Mouse (Mus musculus) monocyte, adult 5-6 weeks (primary cell): ENCODE data around the gene Slc25a43. TPM values are rescaled to one million over a fixed set of nuclear protein-coding genes. Genes with fewer than 3 reads are reported as not detected.
A peak's percentile ranks its signal among the peaks of the same experiment; 100 is the strongest.

Source experiments
- ATAC-seq: fragments of 153-309, 156-312 bp; replicated peaks from 2 replicates; pipeline ENCODE4 v1.8.0; 2017; ENCODE audit warnings: mild to moderate bottlenecking; ENCODE audit not compliant: low TSS enrichment, insufficient number of reproducible peaks, severe bottlenecking, poor library complexity, low FRiP score
- total RNA-seq: library from RNA; stranded (forward); fragments of 200-1000, 200-491, 200-594 nt; gene quantifications from 3 replicates; pipeline ENCODE4 v1.2.3, GENCODE M21; 2017

Gene Slc25a43
- 3.4 TPM in 1 of 3 replicates, not detected in the others for total RNA-seq

- no peak for ATAC-seq
Observed at GRCm38 (mm10) chrX:36743503-36744101, at the start of gene Slc25a43. TSS of gene Slc25a43 (plus strand) at chrX:36743659.

DNA sequence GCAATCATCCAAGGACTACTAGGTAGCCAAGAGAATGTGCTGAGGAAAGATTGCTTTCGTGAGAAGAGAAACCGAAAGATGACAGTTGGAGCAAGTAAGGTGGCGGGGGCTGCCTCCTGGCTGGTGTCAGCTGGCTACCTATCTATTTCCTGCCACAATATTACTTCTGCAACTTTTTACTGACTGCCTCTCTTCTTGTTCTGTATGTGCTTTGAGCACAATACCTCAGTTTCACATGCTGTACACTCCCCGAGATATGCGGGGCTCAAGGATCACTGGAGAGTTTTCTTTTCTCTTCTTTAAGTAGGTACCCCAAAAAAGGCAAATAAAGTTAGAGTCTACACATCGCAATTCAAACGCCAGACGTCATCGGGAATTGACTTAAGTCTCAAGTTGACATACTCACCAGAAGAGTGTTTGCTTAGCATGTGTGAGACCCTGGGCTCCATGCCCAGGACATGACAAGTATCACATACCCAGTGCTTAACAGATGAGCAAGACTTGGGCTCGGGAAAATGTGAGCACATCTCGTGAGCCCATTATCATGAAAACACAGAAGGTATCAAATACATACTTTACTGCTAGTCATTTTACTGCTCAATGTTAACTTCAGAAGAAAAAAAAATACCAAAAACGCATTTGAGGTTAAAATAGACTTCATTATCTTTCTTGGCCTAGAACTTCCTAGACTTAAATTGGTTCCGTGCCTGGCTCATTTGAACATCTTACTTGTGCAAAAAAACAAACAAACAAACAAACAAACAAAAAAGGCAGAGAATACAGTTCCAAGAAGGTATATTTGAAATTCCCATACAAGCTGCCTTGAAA, 3.1 kb upstream of the Slc25a43 start:
- ATAC-seq: no peak

DNA sequence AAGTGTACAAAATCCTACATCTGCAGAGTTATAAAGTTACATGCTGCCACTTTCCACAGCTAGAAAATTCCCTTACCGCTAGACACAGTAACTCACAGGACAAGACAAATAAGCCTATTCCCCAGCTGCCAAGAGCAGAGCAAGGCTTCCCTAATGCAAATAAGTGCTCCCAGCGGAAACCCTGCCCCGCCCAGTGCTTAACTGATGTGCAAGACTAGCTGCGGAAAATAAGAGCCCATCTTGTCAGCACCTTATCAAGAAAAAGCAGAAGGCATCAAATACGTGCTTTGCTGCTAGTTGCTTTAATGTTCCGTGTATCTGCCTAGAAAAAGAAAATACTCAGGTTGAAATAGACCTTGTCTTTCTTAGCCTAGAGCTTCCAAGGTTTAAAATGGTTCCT, 2.2 kb upstream of the Slc25a43 start:
- ATAC-seq: no peak

DNA sequence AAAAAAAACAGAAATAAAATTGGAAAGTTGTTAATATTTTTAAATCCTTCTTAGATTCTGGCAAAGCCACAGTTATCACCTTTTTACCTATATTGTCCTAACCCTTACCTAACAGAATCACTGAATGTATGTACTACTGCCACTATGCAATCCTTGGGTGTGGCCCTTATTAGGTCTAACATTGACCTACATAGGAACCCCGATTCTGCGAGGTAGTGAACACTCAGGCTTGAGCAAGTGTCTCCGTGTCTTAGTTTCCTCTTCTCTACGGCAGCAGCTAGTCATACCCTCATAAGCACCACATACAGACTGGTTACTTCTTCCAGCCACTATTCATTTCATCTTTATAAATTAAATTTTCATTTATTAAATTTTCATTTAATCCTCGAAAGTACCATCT, 715 bp upstream of the Slc25a43 start:
- no peak for ATAC-seq

DNA sequence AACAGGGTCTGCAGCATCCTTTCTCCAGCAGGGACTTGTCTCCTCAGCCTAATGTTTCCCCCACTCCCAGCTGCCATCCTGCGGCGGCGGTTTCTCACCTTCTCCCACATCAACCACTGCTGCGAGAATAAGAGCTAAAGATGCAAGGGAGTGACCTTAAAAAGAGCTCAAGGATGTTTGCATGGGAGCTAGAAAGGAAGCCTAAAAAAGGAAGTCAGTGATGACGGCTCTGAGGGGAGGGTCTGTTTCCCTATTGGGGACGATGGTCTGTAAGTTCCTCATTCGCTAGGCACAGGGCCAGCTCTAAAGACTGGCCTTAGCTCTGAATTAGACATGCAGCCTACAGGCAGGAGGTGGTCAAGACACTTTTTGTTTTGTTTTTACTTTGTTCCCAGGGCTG, 1.3 kb downstream of the Slc25a43 start:
- peak; percentile 99 for ATAC-seq

DNA sequence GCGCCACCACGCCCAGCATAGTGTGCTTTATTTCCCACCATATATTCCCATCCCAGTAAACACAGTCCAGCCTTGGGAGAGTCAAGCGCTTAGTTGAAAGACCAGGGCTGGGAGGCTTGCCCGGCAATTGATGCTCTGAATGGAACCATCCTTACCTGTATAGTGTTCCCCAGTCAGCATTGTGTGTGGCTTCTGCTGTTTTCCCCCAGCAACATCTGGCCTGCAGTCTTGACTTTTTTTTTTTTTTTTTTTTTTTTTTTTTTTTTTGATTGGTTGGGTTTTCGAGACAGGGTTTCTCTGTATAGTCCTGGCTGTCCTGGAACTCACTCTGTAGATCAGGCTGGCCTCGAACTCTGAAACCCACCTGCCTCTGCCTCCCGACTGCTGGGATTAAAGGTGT, 1.9 kb downstream of the Slc25a43 start:
- ATAC-seq: no peak

GRCm38 (mm10) chrX:36746789-36747188, 3.3 kb downstream of the Slc25a43 start:
- ATAC-seq: no peak

DNA sequence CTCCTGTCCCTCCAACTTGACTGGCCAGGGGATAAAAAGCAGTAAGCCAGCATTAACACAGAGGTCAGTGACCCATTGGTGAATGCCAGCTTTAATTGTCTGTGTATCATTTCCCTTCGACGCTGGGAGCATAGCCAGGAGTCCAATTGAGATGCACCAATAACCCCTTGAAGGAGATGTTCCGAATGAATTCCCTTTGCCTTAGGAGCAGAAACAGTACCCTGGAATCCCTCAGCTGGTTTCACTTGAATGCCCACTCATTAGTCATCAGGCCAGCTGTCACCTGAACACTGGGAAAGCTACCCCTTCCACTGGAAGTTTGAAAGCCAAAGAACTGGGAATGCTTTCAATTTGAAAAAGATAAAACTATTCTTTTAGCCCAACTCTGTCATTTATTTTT, 5.1 kb downstream of the Slc25a43 start:
- no peak for ATAC-seq

DNA sequence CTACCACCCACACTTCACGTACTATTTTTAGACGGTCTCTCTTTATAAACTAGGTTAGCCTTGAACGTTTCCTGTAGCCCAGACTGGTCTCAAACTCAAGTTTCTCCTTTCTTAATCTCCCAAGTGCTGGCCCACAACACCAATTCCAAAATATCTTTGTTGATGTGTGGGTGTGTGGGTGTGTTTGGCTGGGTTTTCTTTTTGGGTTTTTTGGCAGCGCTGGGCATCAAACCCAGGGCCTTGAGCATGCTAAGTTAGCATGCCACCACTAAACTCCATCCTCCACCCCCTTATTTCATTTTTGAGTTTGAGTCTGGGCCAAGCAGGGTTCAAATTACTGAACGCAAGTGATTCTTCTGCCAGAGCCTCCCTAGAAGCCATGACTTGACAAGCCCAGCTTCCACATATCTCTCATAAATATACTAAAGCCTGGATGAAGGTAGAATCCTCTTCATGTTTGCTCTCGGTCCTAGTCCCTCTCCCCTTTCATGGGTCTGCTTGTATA, 5.9 kb downstream of the Slc25a43 start:
- no peak for ATAC-seq

- no peak for ATAC-seq
Observed at GRCm38 (mm10) chrX:36750591-36750990, 7.1 kb downstream of the Slc25a43 start.

DNA sequence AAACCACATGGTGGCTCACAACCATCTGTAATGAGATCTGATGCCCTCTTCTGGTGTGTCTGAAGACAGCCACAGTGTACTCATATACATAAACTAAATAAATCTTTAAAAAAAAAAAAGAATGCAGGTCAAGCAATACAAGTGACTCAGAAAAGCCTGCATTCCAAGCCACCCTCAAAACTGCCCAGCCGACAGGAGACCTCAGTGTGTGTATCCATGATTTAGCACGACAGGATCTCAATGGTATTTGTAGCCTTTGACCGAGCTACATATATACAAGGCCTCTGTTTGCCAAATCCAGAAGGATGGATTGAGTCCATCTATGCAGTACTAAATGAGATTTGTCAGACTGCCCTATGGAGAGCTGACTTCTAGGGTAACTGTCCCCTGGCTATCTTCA, 9.1 kb downstream of the Slc25a43 start:
- ATAC-seq: no peak

DNA sequence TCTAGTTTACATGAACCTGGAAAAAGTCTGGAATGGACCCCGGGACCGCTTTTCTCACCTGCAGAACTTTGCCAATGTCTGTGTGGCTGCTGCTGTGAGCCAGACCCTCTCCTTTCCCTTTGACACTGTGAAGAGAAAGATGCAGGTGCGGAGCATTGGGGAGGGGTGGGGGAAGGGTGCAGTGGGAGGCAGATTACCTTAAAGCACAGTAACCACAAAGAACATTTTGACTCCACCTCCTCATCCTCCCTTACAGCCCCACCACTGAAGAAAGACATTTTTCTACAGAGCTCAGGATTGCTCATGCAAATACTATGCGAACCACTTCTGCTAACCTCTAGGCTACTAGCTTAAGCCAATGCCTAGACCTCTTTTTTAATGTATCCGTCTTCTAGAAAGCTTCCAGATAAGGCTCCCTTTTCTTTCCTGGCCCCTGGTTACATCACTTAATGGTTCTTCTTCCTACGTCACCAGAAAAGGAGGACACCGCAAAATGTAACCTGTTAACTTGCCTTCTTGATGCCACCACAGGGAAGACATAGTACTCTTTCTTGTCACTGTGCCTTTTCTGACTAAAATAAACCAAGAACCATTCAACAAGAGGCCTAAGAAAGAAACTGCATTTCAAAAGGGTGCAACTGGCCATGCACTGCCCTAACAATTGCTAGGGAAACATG, 14.5 kb downstream of the Slc25a43 start:
- no peak for ATAC-seq

GRCm38 (mm10) chrX:36758566-36758965, 15.1 kb downstream of the Slc25a43 start:
- peak; percentile 59; the same call in 1 of the 2 replicates for ATAC-seq

- peak; percentile 68; the same call in 1 of the 2 replicates for ATAC-seq
Observed at GRCm38 (mm10) chrX:36760946-36761635, 17.6 kb downstream of the Slc25a43 start.

- ATAC-seq: no peak
Observed at GRCm38 (mm10) chrX:36762289-36762688, 18.8 kb downstream of the Slc25a43 start.

DNA sequence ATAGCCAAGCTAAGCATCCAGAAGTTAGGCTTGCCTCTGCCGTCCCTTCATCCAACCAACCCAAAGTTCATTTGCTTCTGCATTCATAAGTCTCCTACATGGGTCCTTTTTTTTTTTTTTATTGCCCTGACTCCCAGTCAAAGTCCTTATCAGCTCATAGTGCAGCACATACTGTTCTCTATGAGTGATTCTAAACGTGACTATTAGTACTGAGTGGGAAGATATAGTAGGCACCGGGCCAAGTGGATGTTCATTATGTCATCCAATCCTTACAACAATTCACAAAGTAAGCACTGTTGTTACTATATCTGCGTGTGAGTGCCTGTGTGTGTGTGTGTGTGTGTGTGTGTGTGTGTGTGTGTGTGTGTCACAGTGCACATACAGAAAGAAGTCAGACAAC, 19.4 kb downstream of the Slc25a43 start:
- ATAC-seq: no peak

- ATAC-seq: no peak
Observed at GRCm38 (mm10) chrX:36763298-36763933, 20.0 kb downstream of the Slc25a43 start.

GRCm38 (mm10) chrX:36763934-36764317, 20.5 kb downstream of the Slc25a43 start:
- ATAC-seq: no peak

DNA sequence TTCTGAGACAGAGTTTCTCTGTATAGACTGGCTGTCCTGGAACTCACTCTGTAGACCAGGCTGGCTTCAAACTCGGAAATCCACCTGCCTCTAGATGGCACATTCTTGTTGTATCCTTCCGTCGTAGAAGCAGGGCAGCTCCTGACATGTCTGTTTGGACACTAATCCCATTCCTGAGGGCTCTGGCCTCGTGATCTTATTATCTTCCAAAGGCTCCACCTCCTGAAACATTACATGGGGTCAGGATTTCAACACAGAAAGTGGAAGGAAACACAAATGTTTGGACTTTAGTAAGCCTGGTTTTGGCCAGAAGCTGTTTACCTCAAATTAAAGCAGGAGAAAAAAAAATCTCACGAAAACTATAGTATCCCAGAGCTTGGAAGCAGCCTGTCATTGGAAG, 23.9 kb downstream of the Slc25a43 start:
- ATAC-seq: no peak
